Mouse (Mus musculus) frontal cortex, postnatal 10 days (tissue): ENCODE data around the gene Gbp10.
"Not testable (repeated sequence)": the region's sequence is repeated elsewhere in the genome, so short reads cannot be mapped to it uniquely, and the experiment has no call there.

ENCODE experiments used
- DNase-seq, 2 experiments: peaks; one replicate each; pipeline ENCODE4 v3.0.0; 2022; ENCODE audit warnings: low spot score in 2 of 2, mixed read lengths in 1 of 2

The Gbp10 gene

GRCm38 (mm10) chr5:105239483-105240047, at the start of gene Gbp10:
Gene Gbp10, minus strand, starts transcription at chr5:105239533.
- not testable (repeated sequence) for DNase-seq

DNA sequence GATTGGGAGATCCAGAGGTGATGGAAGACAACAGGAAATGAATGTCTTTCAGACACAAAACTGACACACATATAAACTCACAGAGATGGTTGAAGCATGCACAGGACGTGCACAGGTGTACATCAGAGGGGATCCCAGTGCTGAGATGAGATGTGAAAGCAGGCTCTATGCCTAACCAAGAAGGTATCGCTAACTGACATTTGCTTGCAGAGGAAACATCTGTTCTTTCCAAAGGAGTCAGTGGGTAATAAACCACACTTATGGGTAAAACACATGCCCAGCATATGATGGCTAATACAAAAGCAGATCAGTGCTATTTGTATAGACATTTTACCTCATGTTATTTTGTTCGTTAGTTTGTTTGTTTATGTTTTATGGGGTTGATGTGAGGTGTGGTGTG, 21.3 kb upstream of the Gbp10 start:
- DNase-seq, result not testable (repeated sequence)

DNA sequence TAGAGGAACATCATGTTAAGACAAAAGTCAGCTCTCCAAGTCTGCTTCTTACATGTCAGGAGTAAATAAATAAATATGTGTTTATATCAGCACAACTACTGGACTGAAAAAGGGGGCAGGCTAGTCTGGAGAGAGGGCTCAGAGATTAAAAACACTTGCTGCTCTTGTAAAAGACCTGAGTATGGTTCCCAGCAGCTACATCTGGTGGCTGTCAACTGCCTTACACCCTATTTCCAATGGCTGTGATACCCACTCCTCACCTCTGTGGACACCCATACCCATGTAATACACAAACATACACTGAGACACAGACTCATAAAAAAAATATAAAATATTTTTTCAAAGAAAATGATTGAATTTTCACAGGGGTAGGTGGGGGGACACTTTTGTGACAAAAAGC, 13.2 kb upstream of the Gbp10 start:
- no peak for DNase-seq

- not testable (repeated sequence) for DNase-seq
These were observed 5.4 kb upstream of the Gbp10 start for GRCm38 (mm10) chr5:105244741-105245140.

- peak; percentile 5 to 6 for DNase-seq
These were observed 1.6 kb upstream of the Gbp10 start for GRCm38 (mm10) chr5:105240982-105241381.

DNA sequence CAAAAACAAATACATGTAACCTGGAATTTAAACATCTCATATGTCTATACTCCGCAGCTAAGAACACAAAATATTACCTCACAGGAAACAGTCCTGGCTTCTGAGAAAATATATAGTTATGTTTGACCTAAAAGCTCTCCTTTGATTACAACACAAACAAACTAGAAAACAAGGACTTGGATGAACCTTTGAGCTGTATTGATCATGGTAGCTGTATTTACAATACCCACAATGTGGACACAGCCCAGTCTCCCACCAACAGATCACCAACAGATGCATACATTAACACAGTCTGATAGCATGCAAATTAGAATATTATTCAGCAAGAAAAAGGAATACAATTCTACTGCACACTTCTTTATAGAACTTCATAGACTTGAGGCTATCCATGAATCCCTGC, 931 bp downstream of the Gbp10 start:
- DNase-seq, result not testable (repeated sequence)

DNA sequence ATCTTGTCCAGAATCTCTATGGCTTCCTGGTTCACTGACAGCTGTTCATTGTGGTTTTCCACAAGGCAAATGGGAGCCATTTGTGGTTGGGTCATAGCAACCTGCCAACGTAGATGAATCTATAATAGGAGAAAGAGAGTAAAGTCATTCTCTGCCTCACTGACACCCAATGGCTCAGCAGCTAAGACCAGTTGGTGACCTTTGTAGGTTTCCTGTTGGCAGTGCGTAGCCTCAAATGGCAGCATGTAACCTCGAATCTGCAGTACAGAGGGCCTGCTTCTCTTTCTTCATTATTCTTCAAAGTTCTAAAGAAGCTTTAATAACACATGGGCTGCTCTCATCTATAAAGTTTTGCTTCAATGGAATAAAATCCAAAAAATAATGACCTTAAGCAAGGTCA, 3.3 kb downstream of the Gbp10 start:
- not testable (repeated sequence) for DNase-seq

DNA sequence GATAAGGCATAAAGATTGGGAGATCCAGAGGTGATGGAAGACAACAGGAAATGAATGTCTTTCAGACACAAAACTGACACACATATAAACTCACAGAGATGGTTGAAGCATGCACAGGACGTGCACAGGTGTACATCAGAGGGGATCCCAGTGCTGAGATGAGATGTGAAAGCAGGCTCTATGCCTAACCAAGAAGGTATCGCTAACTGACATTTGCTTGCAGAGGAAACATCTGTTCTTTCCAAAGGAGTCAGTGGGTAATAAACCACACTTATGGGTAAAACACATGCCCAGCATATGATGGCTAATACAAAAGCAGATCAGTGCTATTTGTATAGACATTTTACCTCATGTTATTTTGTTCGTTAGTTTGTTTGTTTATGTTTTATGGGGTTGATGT, 30.4 kb downstream of the Gbp10 start:
- DNase-seq, result not testable (repeated sequence)

DNA sequence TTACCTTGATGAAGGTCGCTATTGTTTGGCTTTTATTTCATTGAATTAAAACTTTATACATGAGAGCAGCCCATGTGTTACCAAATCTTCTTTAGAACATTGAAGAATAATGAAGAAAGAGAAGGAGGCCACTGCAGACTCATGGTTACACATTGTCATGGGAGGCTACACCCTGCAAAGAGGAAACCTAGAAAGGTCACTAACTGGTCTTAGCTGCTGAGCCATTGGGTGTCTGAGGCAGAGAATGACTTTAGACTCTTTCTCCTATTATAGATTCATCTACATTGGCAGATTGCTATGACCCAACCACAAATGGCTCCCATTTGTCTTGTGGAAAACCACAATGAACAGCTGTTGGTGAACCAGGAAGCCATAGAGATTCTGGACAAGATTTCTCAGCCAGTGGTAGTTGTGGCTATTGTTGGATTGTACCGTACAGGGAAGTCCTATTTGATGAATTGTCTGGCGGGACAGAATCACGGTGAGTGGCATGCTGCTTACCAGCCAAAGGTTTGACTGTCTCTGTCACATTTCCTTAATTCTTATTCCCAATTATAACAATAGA, 38.5 kb downstream of the Gbp10 start:
- DNase-seq, result not testable (repeated sequence)

GRCm38 (mm10) chr5:105199149-105199548, 40.2 kb downstream of the Gbp10 start:
- DNase-seq, result not testable (repeated sequence)

DNA sequence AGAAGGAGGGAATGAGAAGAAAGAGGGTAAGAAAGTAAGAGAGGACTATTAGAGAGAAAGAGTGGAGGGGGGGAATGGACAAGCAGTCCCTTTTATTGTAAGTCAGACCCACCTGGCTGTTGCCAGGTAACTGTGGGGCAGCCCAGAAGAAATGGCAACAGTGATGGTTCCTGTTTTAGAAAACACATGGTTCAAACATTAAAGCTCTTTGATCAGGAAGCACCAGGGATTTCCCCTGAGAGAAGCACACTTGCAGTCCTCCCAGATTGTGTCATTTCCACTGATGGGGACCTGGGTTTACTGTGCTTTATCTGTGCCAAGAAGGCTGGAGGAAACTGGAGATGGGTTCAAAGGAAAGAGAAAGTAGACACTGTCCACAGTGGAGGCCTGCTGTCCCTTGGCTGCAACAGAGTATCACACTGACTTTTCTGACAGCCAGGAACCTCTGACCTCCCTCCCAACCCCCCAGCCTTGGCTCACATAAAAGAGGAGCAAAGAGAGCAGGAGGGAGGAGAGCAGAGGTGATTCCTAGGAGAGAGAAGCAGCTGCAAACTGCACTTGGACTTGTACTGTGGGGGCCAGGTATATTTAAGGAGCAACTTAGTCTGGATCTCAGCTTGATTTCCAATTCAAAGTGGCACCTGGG, 41.3 kb downstream of the Gbp10 start:
- not testable (repeated sequence) for DNase-seq

GRCm38 (mm10) chr5:105196308-105196707, 43.0 kb downstream of the Gbp10 start:
- not testable (repeated sequence) for DNase-seq

GRCm38 (mm10) chr5:105192536-105192935, 46.8 kb downstream of the Gbp10 start:
- not testable (repeated sequence) for DNase-seq

DNA sequence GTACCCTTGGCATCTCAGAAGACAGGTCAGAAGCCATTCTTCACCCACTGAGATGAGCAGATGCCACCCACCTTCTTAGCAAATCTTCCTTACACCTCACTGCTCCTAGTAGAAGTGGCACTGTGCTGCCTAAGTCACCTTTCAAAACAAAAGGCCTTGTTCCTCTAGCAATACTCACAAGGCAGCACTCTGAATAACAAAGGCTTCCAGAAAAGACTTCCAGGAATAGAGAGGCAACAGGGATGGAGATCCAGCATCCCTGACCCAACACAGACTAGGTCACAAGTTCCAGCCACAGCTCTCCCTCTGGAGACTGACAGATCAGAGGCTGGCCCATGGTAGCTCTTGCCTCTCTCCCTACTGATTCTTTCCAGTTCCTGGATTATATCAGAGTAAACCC, 57.9 kb downstream of the Gbp10 start:
- DNase-seq, result no peak
